Mouse (Mus musculus): ENCODE data around the gene 4931409K22Rik.

Gene 4931409K22Rik

GRCm38 (mm10) chr5:24556709-24557108 lies at the start of gene 4931409K22Rik:
Gene 4931409K22Rik, minus strand, starts transcription at chr5:24556809.
- no peak for DNase-seq (ENCODE audit: low spot score)

- DNase-seq (ENCODE audit: low spot score) = no peak
These were observed 49.5 kb upstream of the 4931409K22Rik start for GRCm38 (mm10) chr5:24605980-24606665.

GRCm38 (mm10) chr5:24605321-24605979 lies 48.8 kb upstream of the 4931409K22Rik start:
- DNase-seq (ENCODE audit: low spot score) = no peak

GRCm38 (mm10) chr5:24604656-24605100 lies 48.1 kb upstream of the 4931409K22Rik start:
- DNase-seq (ENCODE audit: low spot score) = peak; percentile 84

- no peak for DNase-seq (ENCODE audit: low spot score)
These were observed 47.6 kb upstream of the 4931409K22Rik start for GRCm38 (mm10) chr5:24604080-24604655.

GRCm38 (mm10) chr5:24603431-24604010 lies 46.9 kb upstream of the 4931409K22Rik start:
- DNase-seq (ENCODE audit: low spot score) = no peak

- DNase-seq (ENCODE audit: low spot score) = peak; percentile 78
These were observed 46.2 kb upstream of the 4931409K22Rik start for GRCm38 (mm10) chr5:24602751-24603343.

- peak; percentile 59 for DNase-seq (ENCODE audit: low spot score)
These were observed 45.5 kb upstream of the 4931409K22Rik start for GRCm38 (mm10) chr5:24601911-24602750.

- DNase-seq (ENCODE audit: low spot score) = no peak
These were observed 44.6 kb upstream of the 4931409K22Rik start for GRCm38 (mm10) chr5:24601071-24601835.

- DNase-seq (ENCODE audit: low spot score) = no peak
These were observed 43.6 kb upstream of the 4931409K22Rik start for GRCm38 (mm10) chr5:24600236-24600635.

GRCm38 (mm10) chr5:24599137-24599536 lies 42.5 kb upstream of the 4931409K22Rik start:
- no peak for DNase-seq (ENCODE audit: low spot score)

- peak; percentile 65 for DNase-seq (ENCODE audit: low spot score)
These were observed 42.0 kb upstream of the 4931409K22Rik start for GRCm38 (mm10) chr5:24598570-24599006.

GRCm38 (mm10) chr5:24597901-24598569 lies 41.4 kb upstream of the 4931409K22Rik start:
- DNase-seq (ENCODE audit: low spot score) = no peak

- peak; percentile 74 for DNase-seq (ENCODE audit: low spot score)
These were observed 40.7 kb upstream of the 4931409K22Rik start for GRCm38 (mm10) chr5:24597221-24597728.

GRCm38 (mm10) chr5:24596519-24597171 lies 40.0 kb upstream of the 4931409K22Rik start:
- no peak for DNase-seq (ENCODE audit: low spot score)

- DNase-seq (ENCODE audit: low spot score) = no peak
These were observed 39.3 kb upstream of the 4931409K22Rik start for GRCm38 (mm10) chr5:24595786-24596380.

GRCm38 (mm10) chr5:24595261-24595660 lies 38.7 kb upstream of the 4931409K22Rik start:
- DNase-seq (ENCODE audit: low spot score) = no peak

GRCm38 (mm10) chr5:24594346-24594745 lies 37.7 kb upstream of the 4931409K22Rik start:
- no peak for DNase-seq (ENCODE audit: low spot score)

GRCm38 (mm10) chr5:24593928-24594327 lies 37.3 kb upstream of the 4931409K22Rik start:
- DNase-seq (ENCODE audit: low spot score) = no peak

All from ovary, postnatal 14 days (tissue).